Mouse (Mus musculus): ENCODE measurements at regions not wholly inside any gene's neighbourhood (a gene's known extent, or its start where the extent isn't known, plus 50 kb on each side); places are given as distances from the start of the nearest gene placed in this dataset.

DNA sequence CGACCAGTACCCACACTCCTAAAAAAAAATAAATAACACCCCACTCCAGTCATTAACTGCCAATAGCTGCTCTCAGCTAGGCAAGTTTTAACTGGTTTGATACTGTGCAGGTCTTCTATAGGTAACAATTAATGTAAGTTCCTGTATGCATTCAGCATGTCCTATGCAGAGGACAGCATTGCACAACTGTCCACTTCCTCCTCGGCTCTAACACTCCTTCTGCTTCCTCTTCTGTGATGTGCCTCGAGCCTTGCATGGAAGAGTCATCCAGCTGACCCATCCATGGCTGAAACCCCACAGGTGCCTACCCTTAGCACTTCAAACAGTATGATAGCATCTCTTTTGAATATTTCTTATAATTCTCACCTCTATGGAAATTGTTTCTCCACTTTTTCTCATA lies 449.4 kb upstream of the Rag2 start:
- TF ChIP-seq CTCF (conservative IDR thresholded peaks at IDR 0.05; ENCODE audit: low read length) (no peak), POU5F1 (IDR thresholded peaks at IDR 0.05; ENCODE audit: borderline replicate concordance, low read length) (no peak)

Data from E14TG2a.4 (cell line).